ENCODE assay signal across 8 mouse cellular contexts in genomic region chr13:98588951-98589501, GRCm38 (mm10). TPM values are rescaled to one million over a fixed set of nuclear protein-coding genes. Genes with fewer than 3 reads are reported as not detected.
A peak's percentile ranks its signal among the peaks of the same experiment; 100 is the strongest.
DNase-seq lines count a peak whose midpoint lies in the region; ATAC-seq and TF ChIP-seq lines count a peak whose summit lies in the region.

No protein-coding gene starts in this region.

- WGBS in forebrain, embryonic 12.5 days: 1% methylated on average over 35 of the region's 35 CpGs
- WGBS in heart, postnatal 0 days: 2% methylated on average over 33 of the region's 35 CpGs
- 2% methylated on average over 35 of the region's 35 CpGs for WGBS in liver, embryonic 16.5 days (ENCODE audit: insufficient replicate concordance)
- WGBS in neural tube, embryonic 12.5 days: 3% methylated on average over 34 of the region's 35 CpGs
- WGBS in stomach, embryonic 16.5 days: 2% methylated on average over 35 of the region's 35 CpGs

- peak; percentile 58 for DNase-seq in CD4-positive helper T cell, adult 2 months (ENCODE audit: low read depth, low spot score)
- peak; percentile 18 for DNase-seq in c-Kit-positive CD71-positive TER-119-positive erythroid progenitor cells, embryonic 14.5 days (ENCODE audit: low spot score)
- DNase-seq in heart, postnatal 0 days (ENCODE audit: low spot score): peak; percentile 78
- peak; percentile 86 to 88 for DNase-seq in kidney, postnatal 25 days

- TF ChIP-seq EP300 in heart, postnatal 0 days (IDR thresholded peaks at IDR 0.05; ENCODE audit: low read depth): no peak

- H3K27ac ChIP-seq in forebrain, embryonic 12.5 days: no peak overlapping the region
- H3K27ac ChIP-seq in heart, postnatal 0 days (ENCODE audit: low read depth): no peak overlapping the region
- no peak overlapping the region for H3K27ac ChIP-seq in liver, embryonic 16.5 days (ENCODE audit: low read length)
- no peak overlapping the region for H3K27ac ChIP-seq in neural tube, embryonic 12.5 days
- peak overlapping the region; percentile 86 for H3K27ac ChIP-seq in stomach, embryonic 16.5 days (ENCODE audit: low read length)

- H3K9me3 ChIP-seq in forebrain, embryonic 12.5 days: no peaks in the 10 kb centered on the region
- no peaks in the 10 kb centered on the region for H3K9me3 ChIP-seq in heart, postnatal 0 days (replicated peaks; ENCODE audit: control insufficient read depth, low read length)
- H3K9me3 ChIP-seq in liver, embryonic 16.5 days (replicated peaks; ENCODE audit: control insufficient read depth, low read length): no peaks in the 10 kb centered on the region
- no peaks in the 10 kb centered on the region for H3K9me3 ChIP-seq in neural tube, embryonic 12.5 days
- H3K9me3 ChIP-seq in stomach, embryonic 16.5 days (replicated peaks; ENCODE audit: control insufficient read depth, low read length): no peaks in the 10 kb centered on the region

- peak; percentile 90 for ATAC-seq in forebrain, embryonic 12.5 days (ENCODE audit: low FRiP score)
- ATAC-seq in heart, postnatal 0 days (ENCODE audit: insufficient read depth, low read depth): peak; percentile 90
- peak; percentile 74 for ATAC-seq in liver, embryonic 16.5 days (ENCODE audit: low read depth)
- peak; percentile 89 for ATAC-seq in neural tube, embryonic 12.5 days (ENCODE audit: low FRiP score, low read depth)
- ATAC-seq in stomach, embryonic 16.5 days (ENCODE audit: insufficient read depth, low FRiP score): peak; percentile 75

- peak overlapping the region; percentile 55 for H3K9ac ChIP-seq in forebrain, embryonic 12.5 days
- no peak overlapping the region for H3K9ac ChIP-seq in heart, postnatal 0 days (replicated peaks; ENCODE audit: low read depth, low read length)
- no peak overlapping the region for H3K9ac ChIP-seq in liver, embryonic 16.5 days (ENCODE audit: low read depth, low read length)
- peak overlapping the region; percentile 33; the same call in 1 of the 2 replicates for H3K9ac ChIP-seq in neural tube, embryonic 12.5 days
- peak overlapping the region; percentile 73 for H3K9ac ChIP-seq in stomach, embryonic 16.5 days (ENCODE audit: low read length)

- peak overlapping the region; percentile 77 for H3K4me2 ChIP-seq in forebrain, embryonic 12.5 days
- peak overlapping the region; percentile 67 for H3K4me2 ChIP-seq in heart, postnatal 0 days (ENCODE audit: low read depth, low read length)
- peak overlapping the region; percentile 46 for H3K4me2 ChIP-seq in liver, embryonic 16.5 days (ENCODE audit: low read depth, low read length)
- peak overlapping the region; percentile 82 for H3K4me2 ChIP-seq in neural tube, embryonic 12.5 days (replicated peaks)
- H3K4me2 ChIP-seq in stomach, embryonic 16.5 days (ENCODE audit: low read depth, low read length): peak overlapping the region; percentile 73

- peak overlapping the region; percentile 44 for H3K4me3 ChIP-seq in forebrain, embryonic 12.5 days (replicated peaks)
- H3K4me3 ChIP-seq in heart, postnatal 0 days (ENCODE audit: low read depth, low read length): peak overlapping the region; percentile 39
- peak overlapping the region; percentile 37 for H3K4me3 ChIP-seq in liver, embryonic 16.5 days (ENCODE audit: low read depth, low read length)
- peak overlapping the region; percentile 41 for H3K4me3 ChIP-seq in neural tube, embryonic 12.5 days
- peak overlapping the region; percentile 50 for H3K4me3 ChIP-seq in stomach, embryonic 16.5 days (replicated peaks; ENCODE audit: low read length)

- peaks cover 19% of the 10 kb centered on the region for H3K4me1 ChIP-seq in forebrain, embryonic 12.5 days
- H3K4me1 ChIP-seq in heart, postnatal 0 days (ENCODE audit: control insufficient read depth, insufficient read depth): no peaks in the 10 kb centered on the region
- H3K4me1 ChIP-seq in liver, embryonic 16.5 days (ENCODE audit: control insufficient read depth, low read depth, low read length): no peaks in the 10 kb centered on the region; the same call in 1 of the 2 replicates
- H3K4me1 ChIP-seq in neural tube, embryonic 12.5 days: peaks cover 12% of the 10 kb centered on the region
- H3K4me1 ChIP-seq in stomach, embryonic 16.5 days (ENCODE audit: control insufficient read depth, insufficient read depth, low read length): peaks cover 21% of the 10 kb centered on the region

- TF ChIP-seq CTCF in heart, postnatal 0 days (IDR thresholded peaks at IDR 0.05; ENCODE audit: low read depth): peak; percentile 94

- H3K36me3 ChIP-seq in forebrain, embryonic 12.5 days (replicated peaks): no peaks in the 10 kb centered on the region
- no peaks in the 10 kb centered on the region for H3K36me3 ChIP-seq in heart, postnatal 0 days (replicated peaks; ENCODE audit: control insufficient read depth, insufficient read depth, low read length)
- no peaks in the 10 kb centered on the region for H3K36me3 ChIP-seq in liver, embryonic 16.5 days (ENCODE audit: control insufficient read depth, insufficient read depth)
- no peaks in the 10 kb centered on the region for H3K36me3 ChIP-seq in neural tube, embryonic 12.5 days
- H3K36me3 ChIP-seq in stomach, embryonic 16.5 days (ENCODE audit: control insufficient read depth, insufficient read depth, low read length): no peaks in the 10 kb centered on the region

- H3K27me3 ChIP-seq in forebrain, embryonic 12.5 days: peaks cover 89% of the 10 kb centered on the region
- peaks cover 60% of the 10 kb centered on the region for H3K27me3 ChIP-seq in heart, postnatal 0 days (ENCODE audit: control insufficient read depth, insufficient read depth, low read length)
- peaks cover 35% of the 10 kb centered on the region for H3K27me3 ChIP-seq in liver, embryonic 16.5 days (ENCODE audit: control insufficient read depth, insufficient read depth, low read depth, low read length)
- peaks cover 17% of the 10 kb centered on the region for H3K27me3 ChIP-seq in neural tube, embryonic 12.5 days (replicated peaks)
- peaks cover 11% of the 10 kb centered on the region for H3K27me3 ChIP-seq in stomach, embryonic 16.5 days (ENCODE audit: control insufficient read depth, insufficient read depth, low read length)

RNA-seq across cellular contexts. Expression of gene Tmem174, which starts 48.2 kb away (rescaled TPM):
- not detected in 2 replicates for polyA plus RNA-seq in forebrain, embryonic 12.5 days (2016; fragmentation: Nextera tagmentation; extraction: Ambion mirVana)
- not detected in 2 replicates for total RNA-seq in heart, postnatal 0 days (2014; rRNA removed; ENCODE audit: low replicate concordance)
- not detected in 2 replicates for polyA plus RNA-seq in heart, postnatal 0 days (2015; fragmentation: Nextera tagmentation; extraction: Ambion mirVana)
- polyA plus RNA-seq in liver, embryonic 16.5 days (2015; fragmentation: Nextera tagmentation; extraction: Ambion mirVana): not detected in 2 replicates
- not detected in 2 replicates for polyA plus RNA-seq in neural tube, embryonic 12.5 days (2016; fragmentation: Nextera tagmentation; extraction: Ambion mirVana)
- not detected in 2 replicates for polyA plus RNA-seq in stomach, embryonic 16.5 days (2015; fragmentation: Nextera tagmentation; extraction: Ambion mirVana)

Comparison
In these comparisons a context has a peak if more than half of its experiments do, and no peak if none do; other contexts are left out.
1. DNase-seq: peak in every context shown above with its lines; median percentile 87 in kidney, postnatal 25 days; 78 in heart, postnatal 0 days; 58 in CD4-positive helper T cell, adult 2 months; 18 in c-Kit-positive CD71-positive TER-119-positive erythroid progenitor cells, embryonic 14.5 days.
2. H3K9ac ChIP-seq: peak in forebrain, embryonic 12.5 days (single experiment), neural tube, embryonic 12.5 days (single experiment) and stomach, embryonic 16.5 days (single experiment); none in heart, postnatal 0 days (single experiment) and liver, embryonic 16.5 days (single experiment).
3. Peak in every context shown above with its lines, with median percentiles within 50 percentile points of each other: ATAC-seq, H3K4me2 ChIP-seq and H3K4me3 ChIP-seq.